Mouse (Mus musculus) midbrain, embryonic 15.5 days (tissue): ENCODE data around the gene Olr1. TPM values are rescaled to one million over a fixed set of nuclear protein-coding genes. Genes with fewer than 3 reads are reported as not detected.
A peak's percentile ranks its signal among the peaks of the same experiment; 100 is the strongest.

Experiments
- ATAC-seq: fragments of 200-750 bp; cut with Nextera tagmentation; replicated peaks from 2 replicates; pipeline ENCODE4 v1.8.0; 2017; ENCODE audit warnings: moderate TSS enrichment
- H3K27ac ChIP-seq: fragments of 300-500 bp; sonication (generic); 2 replicates; pipeline ENCODE4 v1.5.1; 2015; ENCODE audit warnings: mild to moderate bottlenecking, inconsistent platforms
- H3K27me3 ChIP-seq: fragments of 300-500 bp; sonication (generic); replicated peaks from 2 replicates; pipeline ENCODE4 v1.6.1; 2015; ENCODE audit warnings: inconsistent platforms
- H3K36me3 ChIP-seq: fragments of 300-500 bp; sonication (generic); replicated peaks from 2 replicates; pipeline ENCODE4 v1.6.1; 2015; ENCODE audit warnings: inconsistent platforms
- H3K4me1 ChIP-seq: fragments of 300-500 bp; sonication (generic); 2 replicates; pipeline ENCODE4 v1.6.1; 2015; ENCODE audit warnings: inconsistent platforms
- H3K4me2 ChIP-seq: fragments of 300-500 bp; sonication (generic); 2 replicates; pipeline ENCODE4 v1.6.1; 2015; ENCODE audit warnings: inconsistent platforms, mild to moderate bottlenecking, moderate library complexity
- H3K4me3 ChIP-seq: fragments of 300-500 bp; sonication (generic); 2 replicates; pipeline ENCODE4 v1.5.1; 2015; ENCODE audit warnings: mild to moderate bottlenecking, inconsistent platforms
- H3K9ac ChIP-seq: fragments of 300-500 bp; sonication (generic); 2 replicates; pipeline ENCODE4 v1.6.1; 2015; ENCODE audit warnings: mild to moderate bottlenecking, inconsistent platforms
- H3K9me3 ChIP-seq: fragments of 300-500 bp; sonication (generic); 2 replicates; pipeline ENCODE4 v1.6.1; 2016; ENCODE audit warnings: inconsistent platforms
- WGBS: fragments of 180-500 bp; shearing (Covaris S2); methylation state at CpG from one replicate; pipeline ENCODE4 v1.1.7; 2015; ENCODE audit warnings: mixed read lengths; 5-methylcytosine and 5-hydroxymethylcytosine counted together
- polyA plus RNA-seq: library from polyadenylated mRNA; unstranded; fragments of >200 nt; fragmentation: Nextera tagmentation; extraction: Ambion mirVana; gene quantifications from 2 replicates; pipeline ENCODE4 v1.2.1, GENCODE M21; 2015

The Olr1 gene
- not detected in 2 replicates for polyA plus RNA-seq

- Histone ChIP-seq H3K36me3 (no peaks in the 10 kb centered on the region), H3K9ac (no peak within 1 kb of the TSS), H3K9me3 (no peaks in the 10 kb centered on the region), H3K27me3 (no peaks in the 10 kb centered on the region), H3K27ac (no peak within 1 kb of the TSS), H3K4me1 (no peaks in the 10 kb centered on the region), H3K4me2 (no peak within 1 kb of the TSS), H3K4me3 (no peak within 1 kb of the TSS)
- ATAC-seq: no peak
- 86% methylated on average over 9 of the region's 9 CpGs for WGBS
Observed at GRCm38 (mm10) chr6:129507024-129507423, at the start of gene Olr1. Gene Olr1 (minus strand): TSS chr6:129507165.

GRCm38 (mm10) chr6:129548009-129548408 lies 41.0 kb upstream of the Olr1 start:
- no peaks in the 10 kb centered on the region for H3K36me3 ChIP-seq
- H3K27me3 ChIP-seq: no peaks in the 10 kb centered on the region
- H3K4me1 ChIP-seq: no peaks in the 10 kb centered on the region
- H3K9me3 ChIP-seq: no peaks in the 10 kb centered on the region
- ATAC-seq: no peak
- no peak overlapping the region for H3K27ac ChIP-seq
- no peak overlapping the region for H3K9ac ChIP-seq
- no peak overlapping the region for H3K4me3 ChIP-seq
- H3K4me2 ChIP-seq: no peak overlapping the region
- WGBS: 79% methylated on average over 3 of the region's 3 CpGs

DNA sequence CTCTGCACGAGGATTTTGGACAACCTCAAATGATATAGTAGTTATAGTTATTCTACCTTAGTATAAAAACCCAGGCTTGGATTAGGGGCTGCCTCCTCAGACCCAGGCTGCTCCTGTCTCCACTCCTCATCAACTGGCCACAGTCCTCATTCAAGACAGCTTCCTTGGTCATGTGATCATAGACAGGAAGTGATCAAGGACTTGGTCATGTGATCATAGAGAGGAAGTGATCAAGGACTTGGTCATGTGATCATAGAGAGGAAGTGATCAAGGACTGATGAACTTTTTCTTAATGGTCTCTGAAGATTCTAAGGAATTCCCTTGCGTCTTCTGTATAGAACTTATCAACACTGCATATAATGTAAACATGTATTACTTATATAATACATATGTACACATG lies 40.3 kb upstream of the Olr1 start:
- Histone ChIP-seq H3K4me1 (no peaks in the 10 kb centered on the region), H3K27ac (no peak overlapping the region), H3K9me3 (no peaks in the 10 kb centered on the region), H3K27me3 (no peaks in the 10 kb centered on the region), H3K9ac (no peak overlapping the region), H3K36me3 (no peaks in the 10 kb centered on the region), H3K4me2 (no peak overlapping the region), H3K4me3 (no peak overlapping the region)
- 85% methylated on average over 2 of the region's 2 CpGs for WGBS
- no peak for ATAC-seq

GRCm38 (mm10) chr6:129543709-129544606 lies 37.0 kb upstream of the Olr1 start:
- no peak overlapping the region for H3K4me2 ChIP-seq
- no peak overlapping the region for H3K9ac ChIP-seq
- H3K4me1 ChIP-seq: no peaks in the 10 kb centered on the region
- 63% methylated on average over 6 of the region's 6 CpGs for WGBS
- no peaks in the 10 kb centered on the region for H3K27me3 ChIP-seq
- H3K9me3 ChIP-seq: no peaks in the 10 kb centered on the region
- ATAC-seq: peak; percentile 87
- H3K4me3 ChIP-seq: no peak overlapping the region
- peaks cover 21% of the 10 kb centered on the region for H3K36me3 ChIP-seq
- H3K27ac ChIP-seq: peak overlapping the region; percentile 35

- Histone ChIP-seq H3K27ac (no peak overlapping the region), H3K9ac (no peak overlapping the region), H3K4me3 (no peak overlapping the region), H3K4me1 (no peaks in the 10 kb centered on the region), H3K9me3 (no peaks in the 10 kb centered on the region), H3K36me3 (peaks cover 29% of the 10 kb centered on the region), H3K4me2 (no peak overlapping the region), H3K27me3 (no peaks in the 10 kb centered on the region)
- 89% methylated on average over 3 of the region's 3 CpGs for WGBS
- ATAC-seq: no peak
Observed at GRCm38 (mm10) chr6:129542540-129542939, 35.6 kb upstream of the Olr1 start.

DNA sequence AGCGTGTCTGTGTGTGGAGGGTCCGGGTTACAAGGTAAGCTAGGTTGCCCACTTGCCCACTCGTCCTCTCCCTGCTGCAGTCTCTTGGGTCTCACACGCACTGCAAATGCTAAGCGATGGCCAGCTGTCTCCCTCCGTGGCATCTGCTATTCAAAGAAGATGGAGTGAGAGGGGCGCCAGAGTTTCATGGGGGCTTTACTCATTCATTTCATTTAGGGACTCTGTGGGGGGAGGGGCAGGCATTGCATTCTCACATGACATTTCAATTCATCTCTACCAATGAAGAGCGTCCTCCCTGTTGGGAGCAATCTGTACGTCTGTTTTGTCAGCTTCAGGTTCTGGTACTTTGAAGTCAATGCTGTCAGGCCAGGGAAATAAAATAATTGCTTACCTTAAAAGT lies 35.0 kb upstream of the Olr1 start:
- Histone ChIP-seq H3K9me3 (no peaks in the 10 kb centered on the region), H3K4me3 (no peak overlapping the region), H3K4me1 (peaks cover 4% of the 10 kb centered on the region), H3K36me3 (peaks cover 29% of the 10 kb centered on the region), H3K4me2 (no peak overlapping the region), H3K27me3 (no peaks in the 10 kb centered on the region), H3K9ac (no peak overlapping the region), H3K27ac (no peak overlapping the region)
- WGBS: 43% methylated on average over 9 of the region's 9 CpGs
- ATAC-seq: no peak

GRCm38 (mm10) chr6:129538555-129538954 lies 31.6 kb upstream of the Olr1 start:
- ATAC-seq: no peak
- peaks cover 26% of the 10 kb centered on the region for H3K4me1 ChIP-seq
- no peak overlapping the region for H3K4me3 ChIP-seq
- H3K27me3 ChIP-seq: no peaks in the 10 kb centered on the region
- no peak overlapping the region for H3K27ac ChIP-seq
- 87% methylated on average over 6 of the region's 6 CpGs for WGBS
- no peak overlapping the region for H3K9ac ChIP-seq
- H3K36me3 ChIP-seq: peaks cover 29% of the 10 kb centered on the region
- H3K4me2 ChIP-seq: no peak overlapping the region
- H3K9me3 ChIP-seq: no peaks in the 10 kb centered on the region

- Histone ChIP-seq H3K4me1 (peaks cover 31% of the 10 kb centered on the region), H3K36me3 (peaks cover 19% of the 10 kb centered on the region), H3K4me2 (peak overlapping the region; percentile 77), H3K9me3 (no peaks in the 10 kb centered on the region), H3K4me3 (peak overlapping the region; percentile 91), H3K27ac (no peak overlapping the region), H3K9ac (no peak overlapping the region), H3K27me3 (no peaks in the 10 kb centered on the region)
- WGBS: 87% methylated on average over 4 of the region's 4 CpGs
- no peak for ATAC-seq
Observed at GRCm38 (mm10) chr6:129535723-129536122, 28.8 kb upstream of the Olr1 start.

DNA sequence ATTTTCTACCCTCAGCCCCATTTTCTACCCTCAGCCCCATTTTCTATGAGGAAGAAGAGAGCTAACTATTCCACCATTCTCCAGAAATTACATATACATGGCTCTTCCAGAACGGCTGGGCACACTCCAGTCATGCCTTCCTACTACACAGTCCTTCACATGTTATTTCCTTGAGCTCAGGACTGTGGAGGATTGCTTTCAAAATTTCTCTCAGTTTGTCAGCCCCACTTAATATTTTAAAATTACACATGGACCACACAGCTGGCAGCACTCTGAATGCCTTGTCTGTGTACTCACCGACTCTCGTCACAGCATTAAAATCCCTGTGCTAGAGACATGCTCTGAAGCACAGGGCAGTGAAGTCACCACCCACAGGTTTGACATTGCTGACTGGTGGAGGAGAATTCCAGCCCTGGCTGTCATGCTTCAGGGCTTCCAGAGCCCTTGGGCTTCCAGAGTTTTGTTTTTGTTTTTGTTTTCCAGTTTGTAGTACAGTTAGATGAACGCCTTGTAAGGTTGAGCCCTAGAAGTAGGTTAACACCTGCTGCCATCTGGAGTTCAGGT lies 27.7 kb upstream of the Olr1 start:
- Histone ChIP-seq H3K4me1 (peaks cover 31% of the 10 kb centered on the region), H3K9me3 (no peaks in the 10 kb centered on the region), H3K36me3 (peaks cover 14% of the 10 kb centered on the region), H3K27ac (peak overlapping the region; percentile 89), H3K27me3 (no peaks in the 10 kb centered on the region), H3K4me3 (peak overlapping the region; percentile 91), H3K9ac (peak overlapping the region; percentile 96), H3K4me2 (peak overlapping the region; percentile 77)
- whole genome bisulfite sequencing: 38% methylated on average over 4 of the region's 4 CpGs
- ATAC-seq: peak; percentile 22

DNA sequence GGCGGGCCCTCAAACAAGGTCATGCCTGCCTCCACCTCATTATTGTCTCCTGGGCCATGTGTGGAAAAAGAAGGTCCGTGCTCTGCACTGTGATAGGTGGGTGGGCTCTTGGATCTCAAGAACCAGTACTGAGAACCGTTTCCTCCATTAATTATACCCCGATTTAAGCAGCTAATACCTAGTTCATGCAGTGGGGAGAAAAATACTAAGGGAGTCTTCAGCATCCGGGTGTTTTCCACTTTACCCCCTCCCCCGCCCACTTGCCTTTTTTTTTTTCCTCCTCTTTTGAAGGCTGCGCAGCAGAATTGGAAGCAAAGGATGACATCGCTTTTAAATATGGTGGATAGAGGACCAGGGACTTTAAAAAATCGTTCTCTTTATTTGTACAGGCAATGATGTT lies 27.1 kb upstream of the Olr1 start:
- no peaks in the 10 kb centered on the region for H3K27me3 ChIP-seq
- ATAC-seq: peak; percentile 67
- 7% methylated on average over 9 of the region's 9 CpGs for WGBS

GRCm38 (mm10) chr6:129532942-129533860 lies 26.2 kb upstream of the Olr1 start, which contains the start of gene Gabarapl1:
Gene Gabarapl1 (plus strand): TSS chr6:129533160.
- Histone ChIP-seq H3K36me3 (peaks cover under 1% of the 10 kb centered on the region; the same call in 1 of the 2 replicates), H3K9ac (peak within 1 kb of the TSS; percentile 96), H3K27ac (peak within 1 kb of the TSS; percentile 89), H3K4me3 (peak within 1 kb of the TSS; percentile 91), H3K4me2 (peak within 1 kb of the TSS; percentile 77), H3K4me1 (peaks cover 31% of the 10 kb centered on the region), H3K9me3 (no peaks in the 10 kb centered on the region), H3K27me3 (no peaks in the 10 kb centered on the region)
- WGBS: under 1% methylated on average over 55 of the region's 55 CpGs
- peak; percentile 89 for ATAC-seq

More for the DNA sequence above, 27.1 kb upstream of the Olr1 start:
- Histone ChIP-seq H3K27ac (peak overlapping the region; percentile 89), H3K9me3 (no peaks in the 10 kb centered on the region), H3K4me1 (peaks cover 31% of the 10 kb centered on the region), H3K4me2 (peak overlapping the region; percentile 77), H3K36me3 (peaks cover 9% of the 10 kb centered on the region), H3K9ac (peak overlapping the region; percentile 96), H3K4me3 (peak overlapping the region; percentile 91)

DNA sequence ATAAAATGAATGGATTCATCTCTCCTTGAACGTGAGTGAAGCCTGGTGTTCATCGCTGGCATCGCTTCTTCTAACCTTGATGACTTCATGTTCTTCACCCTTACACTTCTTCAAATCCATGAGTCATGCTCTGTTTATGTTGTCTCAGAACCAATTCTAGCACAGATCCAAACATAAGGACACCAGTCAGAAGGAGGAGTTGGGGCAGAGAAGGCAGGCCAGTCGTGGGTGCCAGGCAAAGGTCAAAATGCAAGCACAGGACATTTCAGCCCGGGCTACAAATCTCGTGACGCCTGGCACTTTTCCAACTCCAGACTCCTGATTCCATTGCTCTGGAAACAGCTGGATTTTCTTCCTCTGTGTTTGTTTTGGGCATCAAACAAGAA lies 25.6 kb upstream of the Olr1 start:
- H3K27me3 ChIP-seq: no peaks in the 10 kb centered on the region
- H3K36me3 ChIP-seq: no peaks in the 10 kb centered on the region; the same call in 1 of the 2 replicates
- peak overlapping the region; percentile 96 for H3K9ac ChIP-seq
- WGBS: 33% methylated on average over 7 of the region's 7 CpGs
- ATAC-seq: peak; percentile 43
- peak overlapping the region; percentile 89 for H3K27ac ChIP-seq
- peaks cover 31% of the 10 kb centered on the region for H3K4me1 ChIP-seq
- peak overlapping the region; percentile 91 for H3K4me3 ChIP-seq
- H3K9me3 ChIP-seq: no peaks in the 10 kb centered on the region
- peak overlapping the region; percentile 77 for H3K4me2 ChIP-seq
